Mouse (Mus musculus) left cerebral cortex, adult 11 months (tissue): ENCODE results near the gene Kbtbd12.

Experiments used
- DNase-seq: peaks from one replicate; pipeline ENCODE4 v3.0.0; 2022; ENCODE audit warnings: low spot score

Gene Kbtbd12

GRCm38 (mm10) chr6:88626912-88627311 lies 10.8 kb downstream of the Kbtbd12 start:
- DNase-seq, result no peak

DNA sequence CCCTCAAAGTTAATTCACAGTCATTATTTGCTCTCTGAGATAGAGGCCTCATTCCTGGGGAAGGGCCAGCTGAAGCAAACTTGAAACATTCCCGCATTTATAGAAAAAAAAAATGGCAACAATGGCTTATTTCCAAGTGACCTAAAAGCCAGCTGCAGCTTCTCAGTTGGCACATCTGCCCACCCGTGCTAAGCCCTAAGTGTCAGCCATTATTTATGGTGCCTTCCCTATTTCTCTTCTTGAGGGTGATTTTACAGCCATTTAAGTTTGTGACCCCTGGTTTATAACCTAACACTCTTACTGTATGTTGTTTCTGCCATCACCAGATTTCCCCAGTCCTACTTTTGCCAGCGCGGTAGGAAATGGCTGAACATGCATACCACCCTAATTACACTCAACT lies 11.3 kb downstream of the Kbtbd12 start:
- DNase-seq, result no peak

- DNase-seq, result no peak
Measured at GRCm38 (mm10) chr6:88621816-88622481, 15.8 kb downstream of the Kbtbd12 start.

DNA sequence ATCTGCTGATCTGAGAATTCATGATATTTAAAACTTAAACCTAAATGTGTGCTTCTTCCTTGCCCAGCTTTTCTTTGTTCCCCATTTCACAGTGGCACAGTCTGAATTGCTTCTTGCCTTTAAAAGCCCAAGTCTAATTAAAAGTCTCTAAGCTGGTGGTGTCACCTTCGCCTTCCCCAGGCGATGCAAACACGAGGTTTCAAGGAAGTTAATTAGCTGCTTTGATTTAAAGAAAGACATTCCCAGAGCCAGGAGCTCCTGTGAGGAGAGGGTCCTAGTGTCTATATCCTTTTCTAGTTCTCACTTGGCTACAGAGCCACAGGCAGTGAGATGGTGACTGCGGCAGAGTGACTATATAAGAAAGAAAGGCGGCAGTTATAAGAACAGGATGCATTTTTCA lies 18.2 kb downstream of the Kbtbd12 start:
- no peak for DNase-seq

GRCm38 (mm10) chr6:88615352-88615751 lies 22.4 kb downstream of the Kbtbd12 start:
- DNase-seq, result no peak

- DNase-seq, result no peak
Measured at GRCm38 (mm10) chr6:88606417-88606816, 31.3 kb downstream of the Kbtbd12 start.

GRCm38 (mm10) chr6:88605715-88606114 lies 32.0 kb downstream of the Kbtbd12 start:
- DNase-seq, result no peak

GRCm38 (mm10) chr6:88605235-88605634 lies 32.5 kb downstream of the Kbtbd12 start:
- no peak for DNase-seq

GRCm38 (mm10) chr6:88596108-88596507 lies 41.6 kb downstream of the Kbtbd12 start:
- DNase-seq, result no peak

GRCm38 (mm10) chr6:88592367-88592766 lies 45.4 kb downstream of the Kbtbd12 start:
- no peak for DNase-seq

GRCm38 (mm10) chr6:88590231-88590630 lies 47.5 kb downstream of the Kbtbd12 start:
- no peak for DNase-seq

DNA sequence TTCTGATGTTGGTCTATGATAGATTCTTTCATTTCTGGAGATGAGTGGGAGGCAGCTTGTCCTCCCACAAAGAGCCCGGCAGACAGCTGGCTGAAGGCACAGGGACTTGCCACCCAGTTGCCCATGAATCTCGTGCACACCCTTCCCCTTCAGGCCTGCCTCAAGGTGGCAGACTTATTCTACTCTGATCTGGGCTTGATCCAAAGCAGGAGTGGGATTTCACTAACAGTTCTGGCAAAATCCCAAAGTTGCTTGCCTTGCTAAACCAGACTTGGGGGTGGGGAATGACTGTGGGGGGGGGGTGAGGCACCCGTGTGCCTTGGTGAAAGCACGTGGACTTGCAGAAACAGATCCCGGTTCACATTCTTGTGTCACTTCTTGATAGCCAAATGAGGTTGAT lies 48.2 kb downstream of the Kbtbd12 start:
- no peak for DNase-seq

- DNase-seq, result no peak
Measured at GRCm38 (mm10) chr6:88588581-88589256, 49.0 kb downstream of the Kbtbd12 start.

- DNase-seq, result no peak
Measured at GRCm38 (mm10) chr6:88587091-88587490, 50.7 kb downstream of the Kbtbd12 start.

DNA sequence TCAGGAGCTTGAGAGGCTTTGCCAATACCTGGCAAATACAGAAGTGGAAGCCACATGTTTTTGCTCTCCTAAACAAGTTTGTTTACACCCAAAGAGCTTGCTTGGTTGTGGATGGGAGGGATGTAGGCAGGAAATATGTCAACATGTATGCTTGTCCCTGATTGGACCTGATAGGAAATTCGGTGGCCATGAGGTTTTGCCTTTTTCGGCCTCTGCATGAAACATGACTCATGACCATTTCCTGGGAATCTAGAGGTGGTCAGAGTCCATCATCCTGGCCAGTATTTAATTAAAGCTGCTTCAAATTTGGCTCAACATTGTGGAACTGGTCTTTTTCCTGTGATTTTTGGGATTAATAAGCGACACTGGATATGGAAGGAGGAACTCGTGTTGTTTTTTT lies 53.8 kb downstream of the Kbtbd12 start:
- no peak for DNase-seq

GRCm38 (mm10) chr6:88576495-88576894 lies 61.3 kb downstream of the Kbtbd12 start:
- DNase-seq, result peak; percentile 66

DNA sequence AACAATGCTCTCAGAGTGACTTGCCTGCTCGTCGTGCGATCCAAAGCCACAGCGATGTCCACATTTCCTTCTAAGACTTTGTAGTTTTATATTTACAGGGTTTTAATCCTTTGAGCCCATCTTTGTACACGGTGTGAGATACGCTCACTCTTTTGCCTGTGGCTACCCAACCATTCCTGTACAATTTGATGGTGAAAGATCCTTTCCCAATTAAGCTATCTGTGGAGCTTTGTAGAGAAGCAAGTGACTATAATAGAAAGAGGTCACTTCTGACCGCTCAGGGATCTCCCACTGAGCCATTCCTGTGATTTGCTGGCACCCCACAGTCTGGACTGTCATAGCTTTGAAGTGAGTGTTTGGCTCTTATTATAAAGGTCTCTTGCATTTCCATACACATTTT lies 71.1 kb downstream of the Kbtbd12 start:
- DNase-seq, result no peak

- DNase-seq, result no peak
Measured at GRCm38 (mm10) chr6:88565033-88565432, 72.7 kb downstream of the Kbtbd12 start.

GRCm38 (mm10) chr6:88560156-88560555 lies 77.6 kb downstream of the Kbtbd12 start:
- no peak for DNase-seq

DNA sequence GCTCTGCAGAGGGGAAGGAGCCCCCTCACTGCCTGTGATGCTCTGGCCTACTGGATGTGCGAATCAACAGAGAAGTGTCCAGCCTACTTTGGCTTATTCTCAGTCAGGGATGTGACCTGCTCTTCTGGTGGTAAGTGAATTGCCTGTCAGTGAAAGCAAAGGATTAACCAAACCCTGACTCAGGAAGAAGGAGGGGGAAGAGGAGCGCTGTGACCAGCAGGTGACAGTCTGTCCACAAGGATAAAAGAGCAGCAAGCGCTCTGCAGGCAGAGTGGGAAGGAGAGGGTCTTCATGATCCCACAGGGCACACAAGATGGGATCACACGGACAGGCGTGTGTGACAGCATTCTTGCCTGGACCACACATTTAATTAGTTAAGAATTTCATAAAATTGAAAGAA lies 78.1 kb downstream of the Kbtbd12 start:
- no peak for DNase-seq

- DNase-seq, result no peak
Measured at GRCm38 (mm10) chr6:88558076-88558475, 79.7 kb downstream of the Kbtbd12 start.

GRCm38 (mm10) chr6:88557548-88557947 lies 80.2 kb downstream of the Kbtbd12 start:
- DNase-seq, result no peak

- no peak for DNase-seq
Measured at GRCm38 (mm10) chr6:88549916-88550315, 87.8 kb downstream of the Kbtbd12 start.
